Mouse (Mus musculus) midbrain, embryonic 16.5 days (tissue): ENCODE data around the gene Eid1. TPM values are rescaled to one million over a fixed set of nuclear protein-coding genes. Genes with fewer than 3 reads are reported as not detected.

Source experiments
- ATAC-seq: fragments of 200-750 bp; cut with Nextera tagmentation; 2 replicates; pipeline ENCODE4 v1.8.0; 2017; ENCODE audit warnings: moderate TSS enrichment
- H3K27ac ChIP-seq: fragments of 300-500 bp; sonication (generic); 2 replicates; pipeline ENCODE4 v1.5.1; 2014; ENCODE audit warnings: mild to moderate bottlenecking, low read length, mixed read lengths
- H3K27me3 ChIP-seq: fragments of 300-500 bp; sonication (generic); 2 replicates; pipeline ENCODE4 v1.6.1; 2014; ENCODE audit warnings: low read depth, low read length, mixed read lengths; ENCODE audit not compliant: control insufficient read depth, insufficient read depth
- H3K36me3 ChIP-seq: fragments of 300-500 bp; sonication (generic); 2 replicates; pipeline ENCODE4 v1.6.1; 2014; ENCODE audit warnings: mild to moderate bottlenecking, low read length, moderate library complexity, mixed read lengths; ENCODE audit not compliant: control insufficient read depth, insufficient read depth
- H3K4me1 ChIP-seq: fragments of 300-500 bp; sonication (generic); 2 replicates; pipeline ENCODE4 v1.6.1; 2014; ENCODE audit warnings: mild to moderate bottlenecking, low read length, mixed read lengths; ENCODE audit not compliant: control insufficient read depth, insufficient read depth
- H3K4me2 ChIP-seq: fragments of 300-500 bp; sonication (generic); 2 replicates; pipeline ENCODE4 v1.6.1; 2014; ENCODE audit warnings: mild to moderate bottlenecking, low read length, mixed read lengths
- H3K4me3 ChIP-seq: fragments of 300-500 bp; sonication (generic); 2 replicates; pipeline ENCODE4 v1.5.1; 2014; ENCODE audit warnings: low read depth, mild to moderate bottlenecking, low read length, moderate library complexity, mixed read lengths
- H3K9ac ChIP-seq: fragments of 300-500 bp; sonication (generic); 2 replicates; pipeline ENCODE4 v1.6.1; 2014; ENCODE audit warnings: low read depth, low read length, mixed read lengths
- H3K9me3 ChIP-seq: fragments of 300-500 bp; sonication (generic); replicated peaks from 2 replicates; pipeline ENCODE4 v1.6.1; 2014; ENCODE audit warnings: mild to moderate bottlenecking, low read length, mixed read lengths; ENCODE audit not compliant: control insufficient read depth, poor library complexity, severe bottlenecking
- WGBS: fragments of 180-500 bp; shearing (Covaris S2); extraction: QIAGEN DNeasy Blood & Tissue Kit; methylation state at CpG from one replicate; pipeline ENCODE4 v1.1.7; 2014; 5-methylcytosine and 5-hydroxymethylcytosine counted together
- polyA plus RNA-seq: library from polyadenylated mRNA; unstranded; fragments of >200 nt; fragmentation: Nextera tagmentation; extraction: Ambion mirVana; gene quantifications from 2 replicates; pipeline ENCODE4 v1.2.1, GENCODE M21; 2015

The Eid1 gene
- polyA plus RNA-seq = 431 and 443 TPM in 2 replicates

DNA sequence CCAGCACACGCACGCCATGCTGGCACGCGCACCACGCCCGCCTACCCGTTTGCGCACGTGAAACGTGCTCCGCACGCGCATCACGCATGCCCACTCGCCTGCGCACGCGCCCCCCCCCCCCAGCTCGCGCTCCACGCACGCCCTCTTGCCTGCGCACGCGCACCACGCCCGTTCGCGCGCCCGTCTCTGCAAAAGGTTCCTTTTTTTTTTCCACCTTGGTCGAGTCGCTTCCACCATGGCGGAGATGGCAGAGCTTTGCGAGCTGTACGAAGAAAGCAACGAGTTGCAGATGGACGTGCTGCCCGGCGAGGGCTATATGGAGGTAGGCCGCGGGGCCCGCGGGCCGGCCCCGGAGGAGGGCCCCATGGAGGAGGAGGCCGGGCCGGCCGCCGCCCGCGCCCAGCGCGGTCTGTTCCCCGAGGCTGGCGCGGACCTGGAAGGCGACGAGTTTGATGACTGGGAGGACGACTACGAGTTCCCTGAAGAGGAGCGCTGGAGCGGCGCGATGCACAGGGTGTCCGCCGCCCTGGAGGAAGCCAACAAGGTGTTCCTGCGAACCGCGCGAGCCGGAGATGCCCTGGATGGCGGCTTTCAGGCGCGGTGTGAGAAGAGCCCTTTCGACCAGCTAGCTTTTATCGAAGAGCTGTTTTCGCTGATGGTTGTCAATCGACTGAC, at the start of gene Eid1:
Gene Eid1, plus strand, starts transcription at position 139 of the 675 bp plus-strand sequence.
- H3K36me3 ChIP-seq = no peaks in the 10 kb centered on the region; the same call in 1 of the 2 replicates
- peak within 1 kb of the TSS; percentile 91 for H3K9ac ChIP-seq
- no peaks in the 10 kb centered on the region for H3K27me3 ChIP-seq
- peaks cover 12% of the 10 kb centered on the region for H3K4me1 ChIP-seq
- ATAC-seq = peak; percentile 96
- peak within 1 kb of the TSS; percentile 65 for H3K4me3 ChIP-seq
- H3K27ac ChIP-seq = peak within 1 kb of the TSS; percentile 94
- under 1% methylated on average over 71 of the region's 79 CpGs for WGBS
- no peaks in the 10 kb centered on the region for H3K9me3 ChIP-seq
- H3K4me2 ChIP-seq = peak within 1 kb of the TSS; percentile 64

DNA sequence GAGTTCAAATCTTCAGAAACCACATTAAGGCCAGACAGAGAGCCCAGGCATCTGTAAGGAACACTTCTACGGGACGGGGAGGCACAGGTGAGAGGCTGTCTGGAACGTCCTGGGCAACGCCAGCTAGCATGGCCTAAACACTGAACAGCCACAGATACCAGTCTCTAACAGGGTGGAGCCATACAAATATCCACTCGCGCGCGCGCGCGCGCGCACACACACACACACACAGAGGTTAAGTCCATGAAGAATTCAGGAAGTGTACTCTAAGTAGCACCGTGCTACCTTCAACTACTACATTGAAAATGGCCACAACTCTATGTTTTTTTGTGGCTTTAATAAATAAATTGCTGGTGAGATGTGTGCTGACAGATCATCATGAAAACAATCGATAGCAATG, 49.7 kb upstream of the Eid1 start:
- Histone ChIP-seq H3K36me3 (no peaks in the 10 kb centered on the region), H3K4me2 (no peak overlapping the region), H3K4me1 (peaks cover 16% of the 10 kb centered on the region), H3K4me3 (no peak overlapping the region), H3K9ac (no peak overlapping the region), H3K27ac (no peak overlapping the region), H3K9me3 (no peaks in the 10 kb centered on the region), H3K27me3 (no peaks in the 10 kb centered on the region)
- no peak for ATAC-seq
- WGBS = 96% methylated on average over 15 of the region's 15 CpGs

DNA sequence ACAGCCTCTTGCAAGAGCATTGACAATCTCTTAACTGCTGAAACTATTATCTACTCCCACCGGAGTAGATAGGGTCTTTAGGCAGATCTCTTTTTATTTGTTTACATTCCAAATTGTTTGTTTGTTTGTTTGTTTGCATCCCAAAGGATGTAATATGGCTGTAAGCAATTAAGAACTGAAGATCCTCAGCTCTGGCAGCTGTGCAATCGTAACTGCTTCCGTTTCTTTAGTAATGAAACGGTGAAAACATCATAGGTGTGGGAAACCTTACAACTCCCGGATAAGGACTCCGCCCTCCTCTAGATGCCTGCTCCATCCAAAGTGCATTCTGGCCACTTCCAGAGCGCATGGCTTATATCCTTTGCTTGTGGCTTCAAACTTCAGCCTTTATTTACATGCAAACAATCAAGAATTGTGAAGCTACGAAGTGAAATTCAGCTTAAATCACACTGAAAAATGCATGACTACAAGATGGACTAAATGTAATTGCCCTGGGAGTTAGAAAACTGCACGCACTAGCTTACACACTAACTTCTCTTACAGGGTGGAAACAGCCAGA, 48.7 kb upstream of the Eid1 start:
- H3K27ac ChIP-seq = no peak overlapping the region
- H3K9me3 ChIP-seq = no peaks in the 10 kb centered on the region
- 16% methylated on average over 9 of the region's 9 CpGs for WGBS
- H3K4me3 ChIP-seq = peak overlapping the region; percentile 91
- H3K36me3 ChIP-seq = no peaks in the 10 kb centered on the region
- no peak for ATAC-seq
- H3K4me2 ChIP-seq = peak overlapping the region; percentile 81
- H3K27me3 ChIP-seq = no peaks in the 10 kb centered on the region
- H3K9ac ChIP-seq = peak overlapping the region; percentile 74
- peaks cover 16% of the 10 kb centered on the region for H3K4me1 ChIP-seq

DNA sequence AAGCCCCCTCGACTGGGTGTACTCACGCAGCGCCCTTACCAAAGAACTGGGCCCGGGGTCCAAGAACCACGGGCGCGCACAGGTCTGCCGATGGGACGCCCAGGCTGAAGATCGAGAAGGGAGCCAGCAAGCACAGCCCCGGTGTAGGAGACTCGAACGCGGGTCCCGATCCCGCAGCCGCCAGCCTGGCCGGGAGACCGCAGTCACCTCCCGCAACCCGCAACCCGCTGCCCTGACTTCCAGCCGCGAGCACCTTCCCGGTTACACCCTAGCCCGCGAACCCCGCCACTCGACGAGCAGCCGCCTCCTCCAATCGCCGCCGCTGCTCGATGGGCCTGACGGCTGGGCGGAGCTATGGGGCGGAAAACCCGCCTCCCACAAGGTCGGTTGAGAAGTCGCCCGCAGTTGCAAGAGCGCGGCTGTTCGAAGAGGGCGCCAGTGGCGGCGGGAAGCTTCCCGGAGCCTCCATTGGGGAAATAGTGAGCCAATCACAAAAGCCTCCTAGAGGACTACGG, 48.0 kb upstream of the Eid1 start, which contains the start of gene Cep152:
Gene Cep152, minus strand, starts transcription at position 277 of the 515 bp plus-strand sequence.
- under 1% methylated on average over 50 of the region's 50 CpGs for WGBS
- Histone ChIP-seq H3K27ac (peak within 1 kb of the TSS; percentile 51; the same call in 1 of the 2 replicates), H3K4me3 (peak within 1 kb of the TSS; percentile 91), H3K9ac (peak within 1 kb of the TSS; percentile 74), H3K9me3 (no peaks in the 10 kb centered on the region), H3K27me3 (no peaks in the 10 kb centered on the region), H3K4me1 (peaks cover 16% of the 10 kb centered on the region), H3K36me3 (no peaks in the 10 kb centered on the region), H3K4me2 (peak within 1 kb of the TSS; percentile 81)
- ATAC-seq = peak; percentile 99

DNA sequence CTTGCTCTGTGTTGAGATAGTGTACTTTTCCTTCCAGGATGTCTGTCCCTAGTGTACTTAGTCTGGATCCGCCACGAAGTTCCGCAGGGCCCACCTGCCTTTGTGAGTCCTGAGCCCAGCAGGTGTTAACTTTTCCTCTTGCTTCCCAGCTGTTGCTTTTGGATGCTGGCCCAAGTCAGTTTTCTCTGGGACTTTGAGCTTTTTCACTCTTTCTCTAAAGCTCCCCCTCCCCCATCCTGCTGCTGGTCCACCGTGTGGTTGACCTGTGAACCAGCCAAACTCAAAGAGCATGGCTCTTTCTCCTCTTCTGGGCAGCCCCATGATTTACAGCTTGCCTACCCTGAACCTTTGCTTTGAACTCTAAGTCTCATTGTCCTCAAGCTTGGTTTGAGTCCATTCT, 46.4 kb upstream of the Eid1 start:
- H3K36me3 ChIP-seq = no peaks in the 10 kb centered on the region
- H3K27me3 ChIP-seq = no peaks in the 10 kb centered on the region
- H3K4me2 ChIP-seq = no peak overlapping the region
- ATAC-seq = no peak
- H3K4me1 ChIP-seq = peaks cover 16% of the 10 kb centered on the region
- H3K9me3 ChIP-seq = no peaks in the 10 kb centered on the region
- WGBS = 80% methylated on average over 4 of the region's 4 CpGs
- H3K9ac ChIP-seq = no peak overlapping the region
- no peak overlapping the region for H3K4me3 ChIP-seq
- H3K27ac ChIP-seq = no peak overlapping the region

DNA sequence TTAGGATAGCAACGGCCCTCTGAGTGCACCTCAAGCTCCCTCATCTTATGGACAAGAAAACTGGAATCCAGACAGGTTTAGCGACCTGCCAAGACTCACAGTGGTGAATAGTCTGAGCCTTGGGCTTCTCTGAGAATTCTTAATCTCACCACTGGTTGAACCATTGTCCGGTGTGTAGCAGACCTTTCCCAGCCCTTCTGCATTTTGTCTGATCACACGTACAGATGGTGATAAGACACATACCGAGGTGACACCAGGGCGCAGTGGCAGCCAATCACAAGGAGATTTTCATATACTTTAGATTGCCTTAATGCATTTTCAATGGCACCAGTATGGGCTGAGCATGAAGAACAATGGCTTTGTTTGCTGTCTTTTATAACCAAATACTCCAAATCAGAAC, 44.4 kb upstream of the Eid1 start:
- 87% methylated on average over 6 of the region's 6 CpGs for WGBS
- no peak overlapping the region for H3K27ac ChIP-seq
- ATAC-seq = no peak
- no peaks in the 10 kb centered on the region for H3K9me3 ChIP-seq
- H3K4me1 ChIP-seq = peaks cover 12% of the 10 kb centered on the region
- H3K4me3 ChIP-seq = no peak overlapping the region
- H3K36me3 ChIP-seq = no peaks in the 10 kb centered on the region
- H3K4me2 ChIP-seq = no peak overlapping the region
- H3K9ac ChIP-seq = no peak overlapping the region
- no peaks in the 10 kb centered on the region for H3K27me3 ChIP-seq

DNA sequence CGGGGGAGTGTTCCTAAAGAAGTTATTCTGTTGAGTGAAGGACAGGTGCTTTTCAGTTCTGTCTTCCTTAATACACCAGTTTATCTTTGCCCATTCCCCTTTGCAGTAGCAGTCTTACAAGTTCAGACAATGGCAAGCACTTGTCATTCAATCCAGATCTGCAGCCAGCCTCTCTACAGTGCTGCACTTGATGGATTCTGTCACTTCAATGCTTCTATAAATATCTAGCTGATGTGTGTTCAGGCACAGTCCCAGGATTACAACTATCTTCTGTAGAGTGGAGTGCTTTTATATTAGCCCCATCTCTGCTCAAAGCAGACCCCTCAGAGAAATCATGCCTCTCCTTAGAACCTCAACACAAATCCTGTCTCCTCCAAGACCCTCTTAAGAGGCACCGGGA, 42.9 kb upstream of the Eid1 start:
- WGBS = 93% methylated on average over 2 of the region's 2 CpGs
- H3K27me3 ChIP-seq = no peaks in the 10 kb centered on the region
- H3K9ac ChIP-seq = no peak overlapping the region
- H3K4me3 ChIP-seq = no peak overlapping the region
- H3K9me3 ChIP-seq = no peaks in the 10 kb centered on the region
- H3K36me3 ChIP-seq = no peaks in the 10 kb centered on the region
- peaks cover 3% of the 10 kb centered on the region; the same call in 1 of the 2 replicates for H3K4me1 ChIP-seq
- no peak overlapping the region for H3K27ac ChIP-seq
- H3K4me2 ChIP-seq = no peak overlapping the region
- no peak for ATAC-seq

DNA sequence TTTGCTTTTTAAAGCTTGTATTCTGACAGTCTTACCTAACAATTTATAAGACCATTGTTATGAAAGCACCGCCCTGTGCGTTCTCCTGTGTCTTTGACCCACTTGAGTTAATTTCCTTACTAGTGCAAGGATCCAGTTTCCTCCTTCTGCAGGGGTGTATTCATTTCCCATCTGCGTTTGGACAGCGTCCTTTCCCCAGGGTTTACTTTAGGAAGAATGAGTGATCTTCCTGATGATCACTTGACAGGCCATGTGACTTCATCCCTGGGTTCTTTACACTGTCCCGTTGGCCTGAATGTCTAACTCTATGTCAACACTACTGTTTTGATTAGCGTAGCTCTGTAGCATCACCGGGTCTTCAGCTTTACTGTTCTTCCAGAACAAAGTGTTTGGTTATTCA, 35.6 kb upstream of the Eid1 start:
- ATAC-seq = no peak
- Histone ChIP-seq H3K9me3 (no peaks in the 10 kb centered on the region), H3K27me3 (no peaks in the 10 kb centered on the region), H3K4me2 (no peak overlapping the region), H3K4me3 (no peak overlapping the region), H3K4me1 (no peaks in the 10 kb centered on the region), H3K27ac (no peak overlapping the region), H3K36me3 (no peaks in the 10 kb centered on the region), H3K9ac (no peak overlapping the region)
- WGBS = 92% methylated on average over 7 of the region's 7 CpGs

DNA sequence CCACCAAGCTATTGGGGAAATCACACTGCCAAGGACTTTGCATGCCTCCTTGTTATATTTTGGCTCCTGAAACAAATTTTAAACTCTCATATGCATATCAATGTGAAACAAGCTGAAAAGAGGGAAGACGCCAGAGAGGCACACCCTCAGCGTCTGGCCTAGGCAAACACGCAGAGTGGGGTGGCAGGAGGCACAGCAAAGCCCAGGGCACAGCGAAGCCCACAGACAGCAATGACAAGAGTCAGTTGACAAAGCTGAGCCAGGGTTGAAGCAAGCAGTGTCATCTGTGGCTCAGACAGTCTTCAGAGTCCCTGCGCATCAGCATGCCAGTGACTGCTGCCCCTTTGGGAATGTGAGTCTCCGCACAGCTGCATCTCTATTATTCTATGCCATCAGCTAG, 28.0 kb upstream of the Eid1 start:
- no peak for ATAC-seq
- Histone ChIP-seq H3K27ac (no peak overlapping the region), H3K27me3 (no peaks in the 10 kb centered on the region), H3K9me3 (no peaks in the 10 kb centered on the region), H3K4me2 (no peak overlapping the region), H3K36me3 (no peaks in the 10 kb centered on the region), H3K9ac (no peak overlapping the region), H3K4me3 (no peak overlapping the region), H3K4me1 (no peaks in the 10 kb centered on the region)
- WGBS = 58% methylated on average over 6 of the region's 6 CpGs
